Mouse (Mus musculus) gonadal fat pad, adult 2 months (tissue): ENCODE results near the gene Exo5. TPM values are rescaled to one million over a fixed set of nuclear protein-coding genes. Genes with fewer than 3 reads are reported as not detected.

Source experiments
- polyA plus RNA-seq: library from polyadenylated mRNA; depleted of rRNA; stranded (reverse); fragments of >200 nt; gene quantifications from 2 replicates; pipeline ENCODE4 v1.2.3, GENCODE M21; 2012; rRNA removed

The Exo5 gene
- polyA plus RNA-seq, 1 experiment: 7.0 TPM

Other genes starting within 250 kb of the Exo5 start
- gene Kcnq4, start 176.4 kb downstream of the Exo5 start, polyA plus RNA-seq: 12.2 TPM in 2 replicates
- 120 and 148 TPM in 2 replicates for gene Nfyc, start 93.4 kb downstream of the Exo5 start, polyA plus RNA-seq
- 0.11 and 0.19 TPM in 2 replicates for gene Rims3, start 70.2 kb downstream of the Exo5 start, polyA plus RNA-seq
- 1.6 TPM in 2 replicates for gene Zfp69, start 26.7 kb upstream of the Exo5 start, polyA plus RNA-seq
- gene Smap2, start 92.2 kb upstream of the Exo5 start, polyA plus RNA-seq: 11.2 and 16.7 TPM in 2 replicates
- 0.08 and 0.27 TPM in 2 replicates for gene Col9a2, start 114.4 kb upstream of the Exo5 start, polyA plus RNA-seq
- 27.2 and 28.6 TPM in 2 replicates for gene Zmpste24, start 173.2 kb upstream of the Exo5 start, polyA plus RNA-seq
- 0.51 and 1.3 TPM in 2 replicates for gene Tmco2, start 184.2 kb upstream of the Exo5 start, polyA plus RNA-seq